Mouse (Mus musculus) liver, adult 2 months (tissue): ENCODE results near the gene Tnf. TPM values are rescaled to one million over a fixed set of nuclear protein-coding genes. Genes with fewer than 3 reads are reported as not detected.

Source experiments
- DNase-seq: peaks from one replicate; pipeline ENCODE4 v3.0.0-alpha.2; 2011; ENCODE audit warnings: low read depth, low spot score; ENCODE audit errors: extremely low read depth
- H3K27ac ChIP-seq: fragments of 200-500 bp; replicated peaks from 2 replicates; pipeline ENCODE4 v1.5.1; 2012; ENCODE audit warnings: low read depth, mild to moderate bottlenecking, control low read depth, inconsistent platforms, low read length; ENCODE audit not compliant: insufficient read depth
- H3K27me3 ChIP-seq: fragments of 200-500 bp; 2 replicates; pipeline ENCODE4 v1.6.1; 2012; ENCODE audit warnings: mild to moderate bottlenecking, moderate library complexity, low read length, inconsistent platforms; ENCODE audit not compliant: control insufficient read depth, insufficient read depth
- H3K36me3 ChIP-seq: fragments of 200-500 bp; 2 replicates; pipeline ENCODE4 v1.6.1; 2012; ENCODE audit warnings: low read length, inconsistent platforms; ENCODE audit not compliant: control insufficient read depth, insufficient read depth
- H3K4me1 ChIP-seq: fragments of 200-500 bp; 2 replicates; pipeline ENCODE4 v1.6.1; 2011; ENCODE audit warnings: low read length; ENCODE audit not compliant: control insufficient read depth, insufficient read depth
- H3K4me3 ChIP-seq: fragments of 200-500 bp; 2 replicates; pipeline ENCODE4 v1.5.1; 2011; ENCODE audit warnings: low read depth, mild to moderate bottlenecking, control low read depth, low read length, moderate library complexity; ENCODE audit not compliant: insufficient read depth
- H3K79me2 ChIP-seq: fragments of 200-500 bp; 2 replicates; pipeline ENCODE4 v1.6.1; 2012; ENCODE audit warnings: inconsistent platforms, mild to moderate bottlenecking, low read length, moderate library complexity; ENCODE audit not compliant: control insufficient read depth, insufficient read depth
- H3K9ac ChIP-seq: fragments of 200-500 bp; 2 replicates; pipeline ENCODE4 v1.6.1; 2012; ENCODE audit warnings: low read depth, mild to moderate bottlenecking, control low read depth, inconsistent platforms, low read length
- CTCF ChIP-seq: fragments of 200-500 bp; IDR thresholded peaks from 2 replicates; pipeline ENCODE4 v1.5.1; 2011; ENCODE audit warnings: low read depth, low read length, control low read depth
- POLR2A ChIP-seq: fragments of 200-500 bp; IDR thresholded peaks from 2 replicates; pipeline ENCODE4 v1.6.1; 2011; ENCODE audit warnings: low read length, control low read depth; ENCODE audit not compliant: insufficient read depth; ENCODE audit errors: extremely low read depth
- WGBS: fragments of 180-500 bp; shearing (Covaris S2); methylation state at CpG from one replicate; pipeline ENCODE4 v1.1.7; 2018; 5-methylcytosine and 5-hydroxymethylcytosine counted together
- polyA plus RNA-seq: library from polyadenylated mRNA; depleted of rRNA; stranded (reverse); fragments of >200 nt; gene quantifications from 2 replicates; pipeline ENCODE4 v1.2.3, GENCODE M21; 2012
- total RNA-seq: library from RNA; depleted of rRNA; stranded (reverse); fragments of >200 nt; gene quantifications from 2 replicates; pipeline ENCODE4 v1.2.3, GENCODE M21; 2014

The Tnf gene
- total and polyA plus RNA-seq, 2 experiments, result 0.15 TPM; not detected in 1

GRCm38 (mm10) chr17:35172445-35173234 is 29.2 kb downstream of the Tnf start:
- H3K4me3 ChIP-seq, result peak overlapping the region; percentile 61
- H3K79me2 ChIP-seq, result no peaks in the 10 kb centered on the region
- 78% methylated on average over 11 of the region's 11 CpGs for WGBS
- H3K9ac ChIP-seq, result peak overlapping the region; percentile 70
- DNase-seq, result no peak
- H3K36me3 ChIP-seq, result no peaks in the 10 kb centered on the region
- TF ChIP-seq POLR2A, result no peak
- no peak for TF ChIP-seq CTCF
- H3K27ac ChIP-seq, result peak overlapping the region; percentile 64
- H3K27me3 ChIP-seq, result no peaks in the 10 kb centered on the region
- no peaks in the 10 kb centered on the region for H3K4me1 ChIP-seq

GRCm38 (mm10) chr17:35168541-35169207 is 33.1 kb downstream of the Tnf start:
- DNase-seq, result peak; percentile 57
- no peaks in the 10 kb centered on the region for H3K36me3 ChIP-seq
- H3K4me3 ChIP-seq, result no peak overlapping the region
- peaks cover 3% of the 10 kb centered on the region for H3K4me1 ChIP-seq
- H3K27me3 ChIP-seq, result no peaks in the 10 kb centered on the region
- H3K9ac ChIP-seq, result no peak overlapping the region
- peaks cover 9% of the 10 kb centered on the region; the same call in 1 of the 2 replicates for H3K79me2 ChIP-seq
- no peak for TF ChIP-seq CTCF
- no peak for TF ChIP-seq POLR2A
- WGBS, result 18% methylated on average over 4 of the region's 4 CpGs
- H3K27ac ChIP-seq, result no peak overlapping the region

- H3K27ac ChIP-seq, result no peak overlapping the region
- 84% methylated on average over 7 of the region's 7 CpGs for WGBS
- H3K4me3 ChIP-seq, result no peak overlapping the region
- TF ChIP-seq CTCF, result no peak
- TF ChIP-seq POLR2A, result no peak
- DNase-seq, result no peak
- H3K4me1 ChIP-seq, result peaks cover 5% of the 10 kb centered on the region
- no peaks in the 10 kb centered on the region for H3K27me3 ChIP-seq
- H3K9ac ChIP-seq, result no peak overlapping the region
- no peaks in the 10 kb centered on the region for H3K36me3 ChIP-seq
- H3K79me2 ChIP-seq, result peaks cover 12% of the 10 kb centered on the region; the same call in 1 of the 2 replicates
Observed at GRCm38 (mm10) chr17:35167794-35168193, 34.0 kb downstream of the Tnf start.

- 77% methylated on average over 8 of the region's 8 CpGs for WGBS
- peaks cover 6% of the 10 kb centered on the region for H3K36me3 ChIP-seq
- H3K9ac ChIP-seq, result no peak overlapping the region
- peaks cover 22% of the 10 kb centered on the region for H3K79me2 ChIP-seq
- peaks cover 5% of the 10 kb centered on the region for H3K4me1 ChIP-seq
- no peaks in the 10 kb centered on the region for H3K27me3 ChIP-seq
- H3K4me3 ChIP-seq, result no peak overlapping the region
- DNase-seq, result peak; percentile 64
- TF ChIP-seq CTCF (peak; percentile 50; the same call in 1 of the 2 replicates), POLR2A (no peak)
- no peak overlapping the region for H3K27ac ChIP-seq
Observed at GRCm38 (mm10) chr17:35166352-35167035, 35.3 kb downstream of the Tnf start.

GRCm38 (mm10) chr17:35165451-35166155 is 36.2 kb downstream of the Tnf start:
- Histone ChIP-seq H3K27ac (no peak overlapping the region), H3K4me1 (peaks cover 5% of the 10 kb centered on the region), H3K9ac (no peak overlapping the region), H3K36me3 (peaks cover 13% of the 10 kb centered on the region), H3K79me2 (peaks cover 26% of the 10 kb centered on the region), H3K27me3 (no peaks in the 10 kb centered on the region), H3K4me3 (no peak overlapping the region; the same call in 1 of the 2 replicates)
- no peak for DNase-seq
- TF ChIP-seq POLR2A, result no peak
- TF ChIP-seq CTCF, result no peak
- 26% methylated on average over 12 of the region's 12 CpGs for WGBS
